Mouse (Mus musculus) urinary bladder, postnatal 14 days (tissue): ENCODE results near the gene Flywch1.

Experiments used
- DNase-seq: peaks from one replicate; pipeline ENCODE4 v3.0.0; 2021; ENCODE audit warnings: low spot score

Flywch1 gene

GRCm38 (mm10) chr17:23704741-23705140, 66.7 kb downstream of the Flywch1 start:
- DNase-seq = no peak

GRCm38 (mm10) chr17:23703301-23703700, 68.1 kb downstream of the Flywch1 start:
- DNase-seq = no peak
